ENCODE assay signal across 26 mouse cellular contexts in genomic region chr12:17198621-17199020, GRCm38 (mm10). TPM values are rescaled to one million over a fixed set of nuclear protein-coding genes. Genes with fewer than 3 reads are reported as not detected.
"Had no signal": no experiment of that assay in that cellular context is flagged by ENCODE, and none has a peak within 500 bp of the region (broad histone marks: within the 10 kb centered on the region; RNA-seq: fewer than 3 reads in every experiment).

No protein-coding gene starts in this region.

- H3K9ac ChIP-seq: heart, embryonic 12.5 days; hindbrain, embryonic 12.5 days; hindbrain, embryonic 14.5 days; intestine, embryonic 15.5 days; limb, embryonic 12.5 days; liver, embryonic 13.5 days; liver, embryonic 15.5 days had no signal

- H3K36me3 ChIP-seq: heart, embryonic 10.5 days; heart, embryonic 12.5 days; hindbrain, embryonic 10.5 days; hindbrain, embryonic 12.5 days; intestine, embryonic 15.5 days; limb, embryonic 10.5 days; limb, embryonic 12.5 days; liver, embryonic 13.5 days; liver, embryonic 15.5 days had no signal

- DNase-seq: gastrocnemius, adult 2 months; gastrocnemius, postnatal 10 days; gastrocnemius, postnatal 25 days; heart, postnatal 10 days; heart, postnatal 4 days; kidney, adult 18-20 months; kidney, adult 8-10 months; kidney, postnatal 10 days; kidney, postnatal 25 days; kidney, postnatal 4 days; liver; liver, embryonic 13.5 days had no signal

- H3K4me3 ChIP-seq: gastrocnemius, adult 2 months; heart, embryonic 10.5 days; heart, embryonic 12.5 days; hindbrain, embryonic 10.5 days; hindbrain, embryonic 12.5 days; intestine, embryonic 15.5 days; layer of hippocampus, adult 2 months; left cerebral cortex, adult 2 months; limb, embryonic 10.5 days; limb, embryonic 12.5 days; liver, embryonic 13.5 days; liver, embryonic 15.5 days had no signal

- H3K27me3 ChIP-seq: heart, embryonic 12.5 days; hindbrain, embryonic 12.5 days; intestine, embryonic 15.5 days; liver, embryonic 13.5 days; liver, embryonic 15.5 days had no signal

- H3K27ac ChIP-seq: gastrocnemius, adult 2 months; heart, embryonic 10.5 days; hindbrain, embryonic 10.5 days; hindbrain, embryonic 12.5 days; hindbrain, embryonic 14.5 days; intestine, embryonic 15.5 days; layer of hippocampus, adult 2 months; left cerebral cortex, adult 2 months; limb, embryonic 10.5 days; limb, embryonic 12.5 days; liver, embryonic 13.5 days; liver, embryonic 15.5 days had no signal

- H3K4me1 ChIP-seq: heart, embryonic 12.5 days; intestine, embryonic 15.5 days; liver, embryonic 13.5 days; liver, embryonic 15.5 days had no signal

RNA-seq across cellular contexts. Expression of gene Kcnf1, which starts 21.9 kb away (rescaled TPM):
- total RNA-seq: granulocyte monocyte progenitor cell, adult 5-6 weeks; heart, adult 8-10 months; heart, postnatal 10 days; heart, postnatal 25 days had no signal
